Mouse (Mus musculus): Measurements from ENCODE around the gene Glt6d1. TPM values are rescaled to one million over a fixed set of nuclear protein-coding genes. Genes with fewer than 3 reads are reported as not detected.

The Glt6d1 gene
- polyA plus RNA-seq, 1 experiment from 2014 or later: not detected

DNA sequence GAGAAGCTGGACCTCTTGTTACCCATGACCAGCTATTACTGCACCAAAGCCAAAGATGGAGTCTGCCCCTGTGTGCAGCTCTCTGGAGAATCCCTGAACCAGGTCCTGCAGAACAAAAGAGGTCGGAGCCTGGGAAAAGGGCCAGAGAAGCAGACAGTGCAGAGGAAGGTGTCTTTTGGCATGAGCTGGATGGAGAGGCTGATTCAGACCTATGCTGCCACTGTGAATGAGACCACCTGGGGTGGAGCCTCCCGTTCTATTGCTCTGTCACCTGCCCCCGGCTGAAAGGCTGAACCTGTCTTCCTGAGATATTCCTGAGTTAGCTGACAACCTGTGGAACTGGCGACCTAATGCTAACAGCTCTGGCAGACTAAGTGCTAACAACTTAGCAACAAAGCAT, 34.7 kb downstream of the Glt6d1 start:
- Histone ChIP-seq H3K4me1 (ENCODE audit: control insufficient read depth, insufficient read depth, low read length) (no peaks in the 10 kb centered on the region; the same call in 1 of the 2 replicates), H3K4me2 (no peak overlapping the region), H3K27me3 (ENCODE audit: control insufficient read depth, insufficient read depth, low read length) (no peaks in the 10 kb centered on the region), H3K4me3 (ENCODE audit: low read depth, low read length) (no peak overlapping the region), H3K27ac (ENCODE audit: low read depth, low read length) (no peak overlapping the region), H3K9ac (ENCODE audit: low read length) (no peak overlapping the region), H3K9me3 (ENCODE audit: control insufficient read depth, low read length) (no peaks in the 10 kb centered on the region), H3K36me3 (ENCODE audit: control insufficient read depth, insufficient read depth, low read length) (no peaks in the 10 kb centered on the region)
- DNase-seq (ENCODE audit: low spot score, missing footprints) (no peak), ATAC-seq (ENCODE audit: low FRiP score) (no peak)
- 69% methylated on average over 4 of the region's 4 CpGs for WGBS

DNA sequence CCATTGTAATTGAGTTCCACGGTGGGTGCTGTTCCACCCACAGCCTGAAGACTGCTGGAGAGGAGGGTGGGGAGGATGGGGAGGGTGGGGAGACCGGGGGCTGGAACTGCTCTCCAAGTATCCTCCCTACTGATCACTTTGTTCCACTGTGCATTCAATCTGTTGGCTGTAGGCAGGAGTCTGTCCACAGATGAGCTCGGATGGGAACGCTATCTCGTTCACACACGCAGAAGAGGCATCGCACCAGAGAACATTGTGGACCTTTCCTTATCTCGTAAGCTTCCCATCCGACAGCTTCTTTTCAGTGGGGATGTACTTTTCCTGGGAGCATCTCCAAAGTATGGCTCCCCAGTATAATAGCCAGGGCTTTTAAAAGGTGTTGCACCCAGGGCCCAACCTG, 36.6 kb downstream of the Glt6d1 start:
- H3K36me3 ChIP-seq (ENCODE audit: control insufficient read depth, insufficient read depth, low read length): no peaks in the 10 kb centered on the region
- whole genome bisulfite sequencing: 87% methylated on average over 9 of the region's 9 CpGs
- ATAC-seq (ENCODE audit: low FRiP score) (no peak), DNase-seq (ENCODE audit: low spot score, missing footprints) (no peak)
- no peak overlapping the region for H3K4me3 ChIP-seq (ENCODE audit: low read depth, low read length)
- H3K4me2 ChIP-seq: no peak overlapping the region
- H3K9ac ChIP-seq (ENCODE audit: low read length): no peak overlapping the region
- H3K27me3 ChIP-seq (ENCODE audit: control insufficient read depth, insufficient read depth, low read length): no peaks in the 10 kb centered on the region
- H3K4me1 ChIP-seq (ENCODE audit: control insufficient read depth, insufficient read depth, low read length): no peaks in the 10 kb centered on the region; the same call in 1 of the 2 replicates
- no peak overlapping the region for H3K27ac ChIP-seq (ENCODE audit: low read depth, low read length)
- no peaks in the 10 kb centered on the region for H3K9me3 ChIP-seq (ENCODE audit: control insufficient read depth, low read length)

- H3K4me3 ChIP-seq (ENCODE audit: low read depth, low read length): no peak within 1 kb of the TSS
- H3K36me3 ChIP-seq (ENCODE audit: control insufficient read depth, insufficient read depth, low read length): no peaks in the 10 kb centered on the region
- ATAC-seq (ENCODE audit: low FRiP score): no peak
- no peak within 1 kb of the TSS for H3K4me2 ChIP-seq
- H3K9me3 ChIP-seq (ENCODE audit: control insufficient read depth, low read length): no peaks in the 10 kb centered on the region
- DNase-seq (ENCODE audit: low spot score, missing footprints): no peak
- H3K27me3 ChIP-seq (ENCODE audit: control insufficient read depth, insufficient read depth, low read length): no peaks in the 10 kb centered on the region
- H3K9ac ChIP-seq (ENCODE audit: low read length): no peak within 1 kb of the TSS
- WGBS: 90% methylated on average over 1 of the region's 1 CpGs
- H3K4me1 ChIP-seq (ENCODE audit: control insufficient read depth, insufficient read depth, low read length): no peaks in the 10 kb centered on the region; the same call in 1 of the 2 replicates
- H3K27ac ChIP-seq (ENCODE audit: low read depth, low read length): no peak within 1 kb of the TSS
Observed at GRCm38 (mm10) chr2:25776717-25777116, 38.9 kb downstream of the Glt6d1 start, which contains the start of gene Lcn11. Gene Lcn11 (plus strand): TSS chr2:25777017.

GRCm38 (mm10) chr2:25775991-25776390, 39.7 kb downstream of the Glt6d1 start:
- Histone ChIP-seq H3K4me3 (ENCODE audit: low read depth, low read length) (no peak overlapping the region), H3K27ac (ENCODE audit: low read depth, low read length) (no peak overlapping the region), H3K9me3 (ENCODE audit: control insufficient read depth, low read length) (no peaks in the 10 kb centered on the region), H3K4me1 (ENCODE audit: control insufficient read depth, insufficient read depth, low read length) (no peaks in the 10 kb centered on the region; the same call in 1 of the 2 replicates), H3K9ac (ENCODE audit: low read length) (no peak overlapping the region), H3K27me3 (ENCODE audit: control insufficient read depth, insufficient read depth, low read length) (no peaks in the 10 kb centered on the region), H3K36me3 (ENCODE audit: control insufficient read depth, insufficient read depth, low read length) (no peaks in the 10 kb centered on the region), H3K4me2 (no peak overlapping the region)
- peak; percentile 56 for DNase-seq (ENCODE audit: low spot score, missing footprints)
- WGBS: 49% methylated on average over 3 of the region's 3 CpGs
- no peak for ATAC-seq (ENCODE audit: low FRiP score)

- H3K9ac ChIP-seq (ENCODE audit: low read length): no peak overlapping the region
- H3K36me3 ChIP-seq (ENCODE audit: control insufficient read depth, insufficient read depth, low read length): no peaks in the 10 kb centered on the region
- H3K4me1 ChIP-seq (ENCODE audit: control insufficient read depth, insufficient read depth, low read length): no peaks in the 10 kb centered on the region; the same call in 1 of the 2 replicates
- no peak overlapping the region for H3K4me3 ChIP-seq (ENCODE audit: low read depth, low read length)
- no peak overlapping the region for H3K27ac ChIP-seq (ENCODE audit: low read depth, low read length)
- DNase-seq (ENCODE audit: low spot score, missing footprints) (no peak), ATAC-seq (ENCODE audit: low FRiP score) (no peak)
- H3K27me3 ChIP-seq (ENCODE audit: control insufficient read depth, insufficient read depth, low read length): no peaks in the 10 kb centered on the region
- H3K9me3 ChIP-seq (ENCODE audit: control insufficient read depth, low read length): no peaks in the 10 kb centered on the region
- WGBS: 71% methylated on average over 2 of the region's 2 CpGs
- no peak overlapping the region for H3K4me2 ChIP-seq
Observed at GRCm38 (mm10) chr2:25774640-25775039, 41.0 kb downstream of the Glt6d1 start.

GRCm38 (mm10) chr2:25773507-25773906, 42.1 kb downstream of the Glt6d1 start:
- no peaks in the 10 kb centered on the region for H3K9me3 ChIP-seq (ENCODE audit: control insufficient read depth, low read length)
- H3K36me3 ChIP-seq (ENCODE audit: control insufficient read depth, insufficient read depth, low read length): no peaks in the 10 kb centered on the region
- no peak overlapping the region for H3K4me3 ChIP-seq (ENCODE audit: low read depth, low read length)
- no peak overlapping the region for H3K27ac ChIP-seq (ENCODE audit: low read depth, low read length)
- H3K4me1 ChIP-seq (ENCODE audit: control insufficient read depth, insufficient read depth, low read length): no peaks in the 10 kb centered on the region; the same call in 1 of the 2 replicates
- no peak overlapping the region for H3K4me2 ChIP-seq
- H3K27me3 ChIP-seq (ENCODE audit: control insufficient read depth, insufficient read depth, low read length): no peaks in the 10 kb centered on the region
- WGBS: 82% methylated on average over 2 of the region's 2 CpGs
- DNase-seq (ENCODE audit: low spot score, missing footprints) (peak; percentile 49), ATAC-seq (ENCODE audit: low FRiP score) (no peak)
- no peak overlapping the region for H3K9ac ChIP-seq (ENCODE audit: low read length)

DNA sequence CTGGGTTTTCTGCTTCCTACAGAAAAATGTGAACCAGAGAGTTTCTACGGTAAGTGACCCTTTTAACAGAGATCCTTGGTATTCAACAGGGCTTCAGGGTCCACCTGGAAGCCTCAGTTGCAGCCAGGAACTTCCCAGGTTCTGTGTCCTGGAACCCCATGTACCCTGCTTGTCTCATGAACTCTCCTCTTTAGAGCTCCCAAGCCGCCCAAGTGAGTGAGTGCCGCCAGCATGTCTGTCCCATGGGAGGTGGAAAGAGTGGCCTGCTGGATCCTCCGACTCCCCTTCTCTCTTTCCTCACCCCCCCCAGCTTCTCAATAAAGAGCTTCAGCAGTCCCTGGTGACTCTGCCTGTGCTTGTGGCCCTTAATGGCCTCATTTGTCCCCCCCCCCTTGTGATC, 47.9 kb downstream of the Glt6d1 start:
- ATAC-seq (ENCODE audit: low FRiP score) (no peak), DNase-seq (ENCODE audit: low spot score, missing footprints) (peak; percentile 49)
- H3K9me3 ChIP-seq (ENCODE audit: control insufficient read depth, low read length): no peaks in the 10 kb centered on the region
- no peaks in the 10 kb centered on the region for H3K36me3 ChIP-seq (ENCODE audit: control insufficient read depth, insufficient read depth, low read length)
- H3K9ac ChIP-seq (ENCODE audit: low read length): no peak overlapping the region
- H3K27ac ChIP-seq (ENCODE audit: low read depth, low read length): no peak overlapping the region
- no peaks in the 10 kb centered on the region for H3K27me3 ChIP-seq (ENCODE audit: control insufficient read depth, insufficient read depth, low read length)
- 80% methylated on average over 4 of the region's 4 CpGs for WGBS
- H3K4me3 ChIP-seq (ENCODE audit: low read depth, low read length): no peak overlapping the region
- no peaks in the 10 kb centered on the region for H3K4me1 ChIP-seq (ENCODE audit: control insufficient read depth, insufficient read depth, low read length)
- H3K4me2 ChIP-seq: no peak overlapping the region

GRCm38 (mm10) chr2:25765269-25765668, 50.4 kb downstream of the Glt6d1 start, which contains the start of gene Lcn3:
Gene Lcn3 (plus strand): TSS chr2:25765569.
- 58% methylated on average over 2 of the region's 2 CpGs for WGBS

DNA sequence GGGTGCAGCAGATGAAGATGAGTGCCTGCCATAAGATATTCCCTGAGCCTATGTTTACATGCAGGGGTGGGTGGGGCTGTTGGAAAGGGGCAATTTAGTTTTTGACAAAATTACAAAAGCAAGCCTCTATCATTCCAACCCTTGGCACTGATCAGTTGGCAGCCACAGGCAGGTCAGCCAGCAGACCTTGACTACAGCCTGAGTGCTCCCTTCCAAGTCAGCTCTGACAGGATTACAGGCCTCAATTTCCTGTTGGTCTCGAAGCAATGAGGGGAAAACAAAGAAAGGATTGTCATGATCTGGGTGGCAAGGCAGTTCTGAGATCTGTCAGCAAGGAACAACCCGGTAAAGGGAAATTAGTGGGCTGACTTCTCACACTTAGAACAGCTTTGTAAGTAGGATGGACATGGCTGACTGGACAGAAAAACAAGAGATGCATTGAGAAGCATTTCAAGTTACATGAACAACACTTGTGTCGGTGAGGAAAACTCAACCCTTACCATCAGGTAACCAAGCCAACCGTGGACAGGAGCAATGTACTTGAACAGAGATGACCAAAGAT, 57.5 kb downstream of the Glt6d1 start:
- 49% methylated on average over 4 of the region's 4 CpGs for WGBS
- no peak for ATAC-seq (ENCODE audit: low FRiP score)
- H3K4me3 ChIP-seq (ENCODE audit: low read depth, low read length): no peak overlapping the region
- no peaks in the 10 kb centered on the region for H3K4me1 ChIP-seq (ENCODE audit: control insufficient read depth, insufficient read depth, low read length)
- no peaks in the 10 kb centered on the region for H3K27me3 ChIP-seq (ENCODE audit: control insufficient read depth, insufficient read depth, low read length)
- DNase-seq (ENCODE audit: low spot score, missing footprints): no peak
- H3K27ac ChIP-seq (ENCODE audit: low read depth, low read length): no peak overlapping the region
- no peak overlapping the region for H3K4me2 ChIP-seq
- H3K9me3 ChIP-seq (ENCODE audit: control insufficient read depth, low read length): no peaks in the 10 kb centered on the region
- H3K9ac ChIP-seq (ENCODE audit: low read length): no peak overlapping the region
- H3K36me3 ChIP-seq (ENCODE audit: control insufficient read depth, insufficient read depth, low read length): no peaks in the 10 kb centered on the region

More at GRCm38 (mm10) chr2:25765269-25765668, 50.4 kb downstream of the Glt6d1 start, which contains the start of gene Lcn3:
- Histone ChIP-seq H3K4me1 (ENCODE audit: control insufficient read depth, insufficient read depth, low read length) (no peaks in the 10 kb centered on the region), H3K27ac (ENCODE audit: low read depth, low read length) (no peak within 1 kb of the TSS), H3K9me3 (ENCODE audit: control insufficient read depth, low read length) (no peaks in the 10 kb centered on the region), H3K4me2 (no peak within 1 kb of the TSS), H3K9ac (ENCODE audit: low read length) (no peak within 1 kb of the TSS), H3K4me3 (ENCODE audit: low read depth, low read length) (no peak within 1 kb of the TSS), H3K27me3 (ENCODE audit: control insufficient read depth, insufficient read depth, low read length) (no peaks in the 10 kb centered on the region), H3K36me3 (ENCODE audit: control insufficient read depth, insufficient read depth, low read length) (no peaks in the 10 kb centered on the region)
- ATAC-seq (ENCODE audit: low FRiP score): no peak
- DNase-seq (ENCODE audit: low spot score, missing footprints): peak; percentile 8
